Mouse (Mus musculus) forebrain, embryonic 13.5 days (tissue): Measurements from ENCODE around the gene 2610318N02Rik. TPM values are rescaled to one million over a fixed set of nuclear protein-coding genes. Genes with fewer than 3 reads are reported as not detected.

Source experiments
- ATAC-seq: fragments of 200-750 bp; cut with Nextera tagmentation; 2 replicates; pipeline ENCODE4 v1.8.0; 2017
- H3K27ac ChIP-seq: fragments of 300-500 bp; sonication (generic); 2 replicates; pipeline ENCODE4 v1.5.1; 2015; ENCODE audit warnings: inconsistent platforms, mild to moderate bottlenecking, moderate library complexity
- H3K27me3 ChIP-seq: fragments of 300-500 bp; sonication (generic); 2 replicates; pipeline ENCODE4 v1.6.1; 2015; ENCODE audit warnings: mild to moderate bottlenecking, inconsistent platforms
- H3K36me3 ChIP-seq: fragments of 300-500 bp; sonication (generic); 2 replicates; pipeline ENCODE4 v1.6.1; 2015; ENCODE audit warnings: mild to moderate bottlenecking, inconsistent platforms; ENCODE audit not compliant: poor library complexity, severe bottlenecking
- H3K4me1 ChIP-seq: fragments of 300-500 bp; sonication (generic); 2 replicates; pipeline ENCODE4 v1.6.1; 2015; ENCODE audit warnings: inconsistent platforms
- H3K4me2 ChIP-seq: fragments of 300-500 bp; sonication (generic); 2 replicates; pipeline ENCODE4 v1.6.1; 2015; ENCODE audit warnings: inconsistent platforms, mild to moderate bottlenecking, moderate library complexity
- H3K4me3 ChIP-seq: fragments of 300-500 bp; sonication (generic); 2 replicates; pipeline ENCODE4 v1.5.1; 2015; ENCODE audit warnings: mild to moderate bottlenecking, inconsistent platforms
- H3K9ac ChIP-seq: fragments of 300-500 bp; sonication (generic); 2 replicates; pipeline ENCODE4 v1.6.1; 2015; ENCODE audit warnings: mild to moderate bottlenecking, inconsistent platforms
- H3K9me3 ChIP-seq: fragments of 300-500 bp; sonication (generic); replicated peaks from 2 replicates; pipeline ENCODE4 v1.6.1; 2016; ENCODE audit warnings: inconsistent platforms
- WGBS: fragments of 180-500 bp; shearing (Covaris S2); methylation state at CpG from one replicate; pipeline ENCODE4 v1.1.7; 2015; 5-methylcytosine and 5-hydroxymethylcytosine counted together
- polyA plus RNA-seq: library from polyadenylated mRNA; unstranded; fragments of >200 nt; fragmentation: Nextera tagmentation; extraction: Ambion mirVana; gene quantifications from 2 replicates; pipeline ENCODE4 v1.2.1, GENCODE M21; 2015

Gene 2610318N02Rik
- polyA plus RNA-seq, 1 experiment from 2014 or later = 64.8 TPM

DNA sequence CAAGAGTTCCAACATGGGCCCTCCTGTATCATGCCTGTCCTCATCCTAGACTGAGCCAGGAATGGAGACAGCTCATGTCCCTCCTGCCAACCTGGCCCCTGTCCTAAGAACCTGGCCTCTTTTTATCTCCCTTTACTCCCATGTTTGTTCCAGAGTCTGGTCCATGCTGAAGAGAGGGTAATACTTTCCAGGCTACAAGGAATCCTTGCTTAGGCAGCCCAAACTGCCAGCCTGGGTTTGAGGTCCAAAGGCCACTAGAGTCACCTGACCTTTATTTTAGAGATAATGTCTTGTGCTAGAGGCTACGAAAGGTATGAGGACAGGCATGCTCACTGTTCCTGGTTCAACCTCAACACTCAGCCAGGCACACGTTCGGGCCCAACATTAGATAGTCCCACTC lies 28.0 kb downstream of the 2610318N02Rik start:
- 95% methylated on average over 3 of the region's 3 CpGs for WGBS
- Histone ChIP-seq H3K4me1 (no peaks in the 10 kb centered on the region), H3K4me2 (no peak overlapping the region), H3K4me3 (no peak overlapping the region), H3K36me3 (peaks cover 97% of the 10 kb centered on the region), H3K9ac (no peak overlapping the region), H3K27ac (no peak overlapping the region), H3K9me3 (no peaks in the 10 kb centered on the region), H3K27me3 (no peaks in the 10 kb centered on the region)
- ATAC-seq = no peak

DNA sequence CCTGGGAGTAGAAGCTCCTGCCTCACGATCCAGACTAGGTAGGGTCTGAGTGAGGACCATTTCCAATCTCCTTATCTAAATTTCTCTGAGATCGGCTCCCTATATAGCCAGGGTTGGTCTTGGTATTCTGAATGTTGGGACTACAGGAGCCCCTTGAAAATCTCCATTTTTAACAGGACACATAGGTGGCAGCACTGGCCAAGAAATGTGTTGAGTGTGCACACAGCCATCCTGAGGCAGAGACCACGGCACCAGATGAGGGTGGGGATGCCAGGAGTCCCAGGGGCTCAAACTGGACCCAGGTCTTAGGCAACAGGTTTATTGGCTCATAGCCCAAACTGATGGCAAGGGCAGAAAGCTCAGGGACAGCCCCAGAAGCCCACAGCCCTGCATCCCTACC lies 36.6 kb downstream of the 2610318N02Rik start:
- Histone ChIP-seq H3K27ac (no peak overlapping the region), H3K9me3 (no peaks in the 10 kb centered on the region), H3K4me3 (no peak overlapping the region), H3K27me3 (no peaks in the 10 kb centered on the region), H3K4me1 (no peaks in the 10 kb centered on the region), H3K36me3 (peaks cover 100% of the 10 kb centered on the region), H3K9ac (no peak overlapping the region), H3K4me2 (no peak overlapping the region)
- 72% methylated on average over 3 of the region's 3 CpGs for WGBS
- ATAC-seq = no peak

DNA sequence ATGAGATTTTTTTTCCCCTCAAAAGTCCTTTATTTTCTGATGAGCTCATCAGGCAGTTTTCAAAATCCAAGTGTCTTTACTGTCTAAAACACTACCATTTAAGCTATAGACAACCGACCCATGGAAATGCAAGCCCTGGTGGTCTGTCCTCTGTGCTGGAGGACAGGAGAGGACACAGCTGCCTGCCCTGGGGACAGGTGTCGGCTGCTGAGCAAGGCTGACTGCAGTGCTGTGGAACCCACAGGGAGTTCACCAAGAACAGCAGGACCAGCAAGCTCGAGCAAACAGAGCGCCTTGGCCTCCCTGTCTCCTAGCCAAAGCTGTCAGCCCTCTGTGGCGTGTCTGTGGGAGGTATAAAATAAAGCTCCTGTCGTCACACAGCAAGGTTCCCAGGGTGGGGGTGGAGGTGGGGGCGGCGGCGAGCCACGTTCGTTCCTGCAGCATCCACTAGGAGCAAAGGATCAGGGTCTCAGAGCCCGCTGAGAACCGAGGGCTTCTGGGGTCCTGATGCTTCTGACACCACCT lies 38.2 kb downstream of the 2610318N02Rik start:
- H3K9me3 ChIP-seq = no peaks in the 10 kb centered on the region
- no peaks in the 10 kb centered on the region for H3K4me1 ChIP-seq
- H3K27ac ChIP-seq = no peak overlapping the region
- no peak overlapping the region for H3K4me2 ChIP-seq
- no peak overlapping the region for H3K9ac ChIP-seq
- 81% methylated on average over 13 of the region's 13 CpGs for WGBS
- no peak for ATAC-seq
- peaks cover 100% of the 10 kb centered on the region for H3K36me3 ChIP-seq
- no peaks in the 10 kb centered on the region for H3K27me3 ChIP-seq
- H3K4me3 ChIP-seq = no peak overlapping the region

DNA sequence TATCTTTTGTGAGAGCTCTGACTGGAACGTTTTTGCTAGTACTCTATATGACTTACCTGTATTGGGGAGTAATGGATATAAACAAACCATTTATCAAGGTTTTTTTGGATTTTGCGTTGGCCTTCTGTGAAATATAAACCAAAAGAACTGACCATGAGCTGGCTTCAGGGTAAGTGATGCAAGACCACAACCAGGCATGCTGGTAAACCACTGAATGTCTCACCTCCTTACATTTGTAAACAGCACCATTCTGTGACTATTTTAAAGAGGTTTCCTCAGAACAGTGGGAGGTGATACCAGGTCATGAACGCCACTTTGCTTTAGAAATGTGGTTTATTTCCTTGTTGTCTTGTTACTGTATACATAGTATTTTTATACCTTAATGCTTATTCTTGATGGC lies 38.7 kb downstream of the 2610318N02Rik start:
- Histone ChIP-seq H3K27me3 (no peaks in the 10 kb centered on the region), H3K4me2 (no peak overlapping the region), H3K9ac (no peak overlapping the region), H3K4me3 (no peak overlapping the region), H3K36me3 (peaks cover 100% of the 10 kb centered on the region), H3K27ac (no peak overlapping the region), H3K9me3 (no peaks in the 10 kb centered on the region), H3K4me1 (no peaks in the 10 kb centered on the region)
- 93% methylated on average over 3 of the region's 3 CpGs for WGBS
- ATAC-seq = no peak

DNA sequence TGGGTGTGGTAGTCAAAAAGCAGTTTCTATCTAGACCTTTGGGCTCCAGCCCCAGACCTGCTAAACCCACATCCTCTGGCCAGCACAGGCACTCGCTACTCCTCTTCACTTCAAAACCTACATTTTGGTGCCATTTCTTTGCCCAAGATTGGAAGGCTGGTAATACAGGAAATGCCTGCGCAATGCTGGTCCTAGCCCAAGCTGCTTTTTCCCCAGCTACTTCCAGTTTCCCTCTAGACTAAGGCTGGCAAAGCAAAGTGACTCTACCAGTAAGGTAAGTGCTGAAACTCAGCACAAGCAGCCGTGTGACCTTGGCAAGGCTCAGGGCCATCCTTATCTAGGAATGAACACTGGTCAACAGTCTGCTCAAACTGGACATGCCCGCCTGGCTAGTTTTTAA lies 39.3 kb downstream of the 2610318N02Rik start:
- Histone ChIP-seq H3K36me3 (peaks cover 100% of the 10 kb centered on the region), H3K4me2 (no peak overlapping the region), H3K4me3 (no peak overlapping the region), H3K4me1 (no peaks in the 10 kb centered on the region), H3K27ac (no peak overlapping the region), H3K9me3 (no peaks in the 10 kb centered on the region), H3K27me3 (no peaks in the 10 kb centered on the region), H3K9ac (no peak overlapping the region)
- 94% methylated on average over 4 of the region's 4 CpGs for WGBS
- no peak for ATAC-seq

DNA sequence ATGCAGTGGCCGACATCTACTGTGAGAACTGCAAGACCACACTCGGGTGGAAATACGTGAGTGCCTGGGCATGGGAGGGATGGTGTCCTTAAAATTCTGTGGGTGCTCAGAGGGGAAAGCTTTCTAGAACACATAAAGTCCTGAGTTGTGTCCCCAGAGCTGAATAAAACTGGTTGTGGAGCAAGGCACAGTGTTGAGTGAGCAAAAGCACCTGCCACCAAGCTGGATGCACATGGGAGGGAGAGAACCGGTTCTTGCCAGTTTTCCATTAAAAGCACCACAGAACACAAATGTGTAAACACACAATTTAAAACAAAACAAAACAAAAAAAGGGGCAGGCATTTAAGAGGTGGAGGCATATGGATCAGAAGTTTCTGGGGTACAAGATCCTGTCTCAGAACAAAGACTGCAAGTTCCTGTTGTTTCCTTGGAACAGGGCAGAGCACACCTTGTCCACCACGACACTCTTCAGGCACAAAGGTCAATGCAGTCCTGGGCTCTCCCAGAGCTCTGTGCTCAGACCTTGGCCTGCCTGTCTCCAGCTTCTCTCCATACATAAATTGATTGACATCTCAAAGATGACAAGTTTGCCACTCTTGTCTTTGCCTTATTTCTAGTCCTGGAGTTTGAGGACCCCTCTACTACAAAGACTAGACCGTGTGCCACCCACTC lies 42.7 kb downstream of the 2610318N02Rik start:
- no peak overlapping the region for H3K4me2 ChIP-seq
- no peak overlapping the region for H3K4me3 ChIP-seq
- 91% methylated on average over 6 of the region's 6 CpGs for WGBS
- no peak overlapping the region for H3K9ac ChIP-seq
- peaks cover 96% of the 10 kb centered on the region for H3K36me3 ChIP-seq
- no peak overlapping the region for H3K27ac ChIP-seq
- H3K4me1 ChIP-seq = peaks cover 9% of the 10 kb centered on the region
- no peaks in the 10 kb centered on the region for H3K9me3 ChIP-seq
- H3K27me3 ChIP-seq = no peaks in the 10 kb centered on the region
- no peak for ATAC-seq

DNA sequence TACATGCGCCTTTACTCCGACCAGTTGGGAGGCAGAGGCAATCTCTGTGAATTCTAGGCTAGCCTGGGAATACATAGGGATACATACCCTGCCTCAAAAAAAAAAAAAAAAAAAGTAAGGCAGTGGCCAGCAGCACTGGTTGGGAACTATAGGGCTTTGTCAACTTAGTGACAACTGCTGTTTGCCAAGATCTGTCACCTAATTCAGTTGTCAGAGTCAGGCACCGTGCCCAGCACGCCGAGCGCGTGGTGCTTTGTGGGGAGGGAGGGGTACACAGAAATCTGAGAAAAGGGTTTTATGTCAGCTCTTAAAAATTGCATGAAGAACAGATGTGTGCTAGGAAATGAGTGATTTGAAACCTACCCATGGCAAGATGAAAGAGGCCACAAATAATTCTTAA lies 46.9 kb downstream of the 2610318N02Rik start:
- ATAC-seq = peak; percentile 59
- Histone ChIP-seq H3K9me3 (peaks cover 4% of the 10 kb centered on the region; the same call in 1 of the 2 replicates), H3K9ac (no peak overlapping the region), H3K27me3 (no peaks in the 10 kb centered on the region), H3K4me1 (peaks cover 27% of the 10 kb centered on the region), H3K4me2 (no peak overlapping the region), H3K36me3 (peaks cover 94% of the 10 kb centered on the region), H3K27ac (no peak overlapping the region; the same call in 1 of the 2 replicates), H3K4me3 (no peak overlapping the region)
- 58% methylated on average over 7 of the region's 7 CpGs for WGBS

DNA sequence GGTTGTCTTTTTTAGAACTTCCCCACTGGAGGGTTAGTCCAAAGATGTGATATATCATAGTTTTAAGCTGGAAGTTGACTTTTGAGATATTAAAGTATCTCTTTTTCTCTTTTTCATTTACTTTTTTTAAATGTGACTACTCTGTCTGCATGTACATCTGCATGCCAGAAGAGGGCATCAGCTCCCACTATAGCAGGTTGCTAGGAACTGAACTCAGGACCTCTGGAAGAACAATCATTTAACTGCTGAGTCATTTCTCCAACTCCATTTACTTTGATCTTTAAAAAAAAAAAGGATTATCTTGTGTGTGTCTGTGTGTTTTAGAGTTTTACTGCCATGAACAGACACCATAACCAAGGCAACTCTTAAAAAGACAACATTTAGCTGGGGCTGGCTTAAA lies 48.1 kb downstream of the 2610318N02Rik start:
- Histone ChIP-seq H3K9me3 (peaks cover 4% of the 10 kb centered on the region; the same call in 1 of the 2 replicates), H3K27me3 (no peaks in the 10 kb centered on the region), H3K4me2 (no peak overlapping the region), H3K4me1 (peaks cover 36% of the 10 kb centered on the region), H3K9ac (no peak overlapping the region), H3K27ac (no peak overlapping the region), H3K4me3 (no peak overlapping the region), H3K36me3 (peaks cover 92% of the 10 kb centered on the region)
- no peak for ATAC-seq

DNA sequence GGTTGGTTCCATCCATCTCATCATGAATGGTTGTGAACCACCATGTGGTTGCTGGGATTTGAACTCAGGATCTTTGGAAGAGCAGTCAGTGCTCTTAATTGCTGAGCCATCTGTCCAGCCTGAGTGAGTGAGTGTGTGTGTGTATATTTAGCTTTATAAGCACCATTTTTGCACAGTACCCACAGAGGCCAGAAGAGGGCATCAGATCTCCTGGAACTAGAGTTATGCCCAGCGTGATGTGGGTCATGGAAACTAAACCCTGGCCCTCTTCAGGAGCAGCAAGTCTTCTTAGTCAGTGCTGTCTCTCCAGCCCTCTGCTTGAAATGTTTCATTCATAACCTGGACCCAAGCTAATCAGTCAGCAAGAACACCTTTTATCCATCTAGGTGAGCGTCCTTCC lies 48.7 kb downstream of the 2610318N02Rik start:
- WGBS = 97% methylated on average over 2 of the region's 2 CpGs
- Histone ChIP-seq H3K27ac (no peak overlapping the region), H3K9ac (no peak overlapping the region), H3K36me3 (peaks cover 87% of the 10 kb centered on the region), H3K9me3 (peaks cover 4% of the 10 kb centered on the region; the same call in 1 of the 2 replicates), H3K27me3 (no peaks in the 10 kb centered on the region), H3K4me2 (no peak overlapping the region), H3K4me1 (peaks cover 42% of the 10 kb centered on the region), H3K4me3 (no peak overlapping the region)
- no peak for ATAC-seq

DNA sequence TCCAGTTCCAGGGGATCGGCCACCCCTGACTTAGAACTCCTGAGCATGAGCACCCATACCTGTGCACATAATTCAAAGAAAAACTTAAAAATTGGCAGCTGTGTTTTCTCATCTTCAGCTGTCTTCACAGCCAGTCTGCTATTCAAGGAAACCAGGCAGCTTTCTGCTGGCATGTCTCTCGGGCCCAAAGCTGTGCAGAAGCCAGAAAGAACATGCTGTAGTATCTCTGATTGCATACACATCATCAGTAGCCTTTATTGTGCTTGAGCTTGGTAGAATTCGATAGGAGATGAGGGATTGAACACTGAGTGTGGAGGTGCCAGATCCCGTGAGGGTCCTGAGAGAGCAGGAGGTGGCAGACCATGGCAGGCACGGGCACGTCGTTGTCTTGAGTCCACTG lies 52.0 kb downstream of the 2610318N02Rik start:
- Histone ChIP-seq H3K9me3 (peaks cover 4% of the 10 kb centered on the region), H3K4me3 (no peak overlapping the region), H3K4me1 (peaks cover 46% of the 10 kb centered on the region), H3K27ac (no peak overlapping the region), H3K36me3 (peaks cover 57% of the 10 kb centered on the region), H3K27me3 (no peaks in the 10 kb centered on the region), H3K4me2 (peak overlapping the region; percentile 10; the same call in 1 of the 2 replicates), H3K9ac (no peak overlapping the region)
- ATAC-seq = no peak
- WGBS = 90% methylated on average over 7 of the region's 7 CpGs

DNA sequence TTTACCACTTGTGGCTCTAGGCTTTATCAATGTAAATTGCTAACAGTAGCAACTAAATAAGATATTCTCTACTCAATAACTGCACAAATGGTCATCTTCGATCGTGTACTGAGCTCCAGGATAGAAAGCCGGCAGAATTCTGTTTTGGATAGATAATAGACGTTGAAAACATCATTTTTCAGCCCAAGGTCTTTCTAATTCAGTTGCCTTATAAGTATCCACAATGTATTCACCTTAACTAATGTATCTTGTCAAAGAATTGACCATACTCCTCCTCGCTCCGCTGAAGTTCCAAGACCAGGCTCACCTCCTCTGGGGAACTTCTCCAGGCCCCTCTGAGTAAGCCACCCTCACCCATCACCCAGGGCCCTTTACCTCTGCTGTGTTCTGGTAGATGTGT lies 54.3 kb downstream of the 2610318N02Rik start:
- no peak overlapping the region for H3K27ac ChIP-seq
- H3K4me2 ChIP-seq = peak overlapping the region; percentile 75
- 47% methylated on average over 6 of the region's 6 CpGs for WGBS
- H3K36me3 ChIP-seq = peaks cover 35% of the 10 kb centered on the region
- peaks cover 41% of the 10 kb centered on the region for H3K4me1 ChIP-seq
- H3K27me3 ChIP-seq = no peaks in the 10 kb centered on the region
- H3K4me3 ChIP-seq = peak overlapping the region; percentile 79
- no peak for ATAC-seq
- H3K9me3 ChIP-seq = peaks cover 2% of the 10 kb centered on the region
- peak overlapping the region; percentile 89 for H3K9ac ChIP-seq

DNA sequence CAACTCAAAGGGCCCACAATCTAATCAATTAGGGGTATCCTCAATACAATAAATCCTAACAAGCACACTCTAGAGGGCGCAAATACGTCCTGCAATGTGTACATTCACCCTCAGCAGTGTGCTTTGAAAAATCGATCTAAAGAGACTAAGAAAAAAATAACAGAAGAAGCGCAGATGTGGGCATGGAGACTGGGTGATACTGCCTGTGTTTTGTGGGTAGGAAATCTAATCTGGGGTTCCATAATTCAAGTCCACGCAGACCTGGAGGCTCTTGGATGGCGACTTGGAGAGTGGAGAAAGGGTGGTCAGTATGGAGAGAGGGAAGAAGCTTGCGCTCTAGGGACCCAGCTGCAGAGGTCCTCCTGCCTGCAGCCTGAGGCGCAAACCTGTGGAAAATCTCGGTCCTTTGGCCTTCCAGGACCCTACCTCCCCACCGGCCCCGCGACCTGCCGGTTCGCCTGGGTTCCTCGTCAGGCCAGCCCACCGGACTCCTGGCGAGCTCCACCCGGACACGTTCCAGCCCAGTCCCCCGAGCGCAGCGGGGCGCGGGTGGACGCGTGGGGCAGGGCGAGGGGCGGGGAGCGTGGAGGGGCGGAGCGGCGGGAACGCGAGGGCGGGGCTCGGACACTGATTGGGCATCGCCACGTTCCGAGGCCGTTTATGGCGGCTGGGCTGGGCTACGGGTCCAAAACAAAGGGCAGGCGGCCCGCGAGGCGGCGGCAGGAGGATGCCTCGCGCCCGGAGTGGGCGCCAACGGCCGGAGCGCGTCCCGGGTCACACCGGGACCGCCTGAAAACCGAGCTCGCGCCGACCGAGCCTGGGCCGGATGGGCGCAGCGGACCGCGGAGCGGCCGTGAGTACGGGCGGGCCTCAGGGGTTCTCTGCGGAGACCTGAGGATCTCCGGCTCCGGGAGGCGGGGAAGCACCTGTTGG lies 55.2 kb downstream of the 2610318N02Rik start, which contains the start of gene Ypel1:
TSS of gene Ypel1 (plus strand) at position 186 of the 933 bp plus-strand sequence.
- Histone ChIP-seq H3K4me2 (peak within 1 kb of the TSS; percentile 75), H3K9ac (peak within 1 kb of the TSS; percentile 89), H3K27me3 (no peaks in the 10 kb centered on the region), H3K4me3 (peak within 1 kb of the TSS; percentile 79), H3K27ac (peak within 1 kb of the TSS; percentile 95), H3K9me3 (no peaks in the 10 kb centered on the region; the same call in 1 of the 2 replicates), H3K4me1 (peaks cover 39% of the 10 kb centered on the region), H3K36me3 (peaks cover 26% of the 10 kb centered on the region)
- peak; percentile 96 for ATAC-seq
- WGBS = under 1% methylated on average over 66 of the region's 76 CpGs
